Mouse (Mus musculus): ENCODE measurements around the gene Ect2.

Gene Ect2

DNA sequence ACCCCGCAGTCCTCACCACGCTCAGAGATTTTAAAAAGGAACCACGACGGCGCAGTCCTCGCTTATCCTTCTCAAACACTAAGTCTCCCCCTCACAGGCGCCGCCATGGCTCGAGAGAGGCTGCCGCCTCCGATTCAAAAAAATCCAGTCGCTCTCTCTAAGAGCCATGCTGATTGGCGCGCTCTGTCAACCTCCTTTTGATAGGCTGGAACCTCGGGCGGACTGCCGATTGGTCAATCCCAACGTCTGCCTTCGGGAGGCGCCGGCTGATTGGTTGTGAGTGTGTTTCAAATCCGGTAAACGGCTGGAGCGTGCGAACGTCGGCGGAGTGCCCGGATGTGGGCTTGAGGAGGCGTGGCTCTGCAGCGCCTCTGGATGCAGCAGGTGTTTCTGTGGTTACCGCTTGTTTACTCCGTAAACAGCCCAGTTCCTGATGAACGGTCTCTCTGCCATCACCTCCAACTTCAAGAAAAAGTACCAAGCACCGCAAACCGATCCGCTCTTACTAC is at the start of gene Ect2:
Gene Ect2 (minus strand): TSS at position 178 of the 509 bp plus-strand sequence.
- peak; percentile 93 to 94 for DNase-seq

DNA sequence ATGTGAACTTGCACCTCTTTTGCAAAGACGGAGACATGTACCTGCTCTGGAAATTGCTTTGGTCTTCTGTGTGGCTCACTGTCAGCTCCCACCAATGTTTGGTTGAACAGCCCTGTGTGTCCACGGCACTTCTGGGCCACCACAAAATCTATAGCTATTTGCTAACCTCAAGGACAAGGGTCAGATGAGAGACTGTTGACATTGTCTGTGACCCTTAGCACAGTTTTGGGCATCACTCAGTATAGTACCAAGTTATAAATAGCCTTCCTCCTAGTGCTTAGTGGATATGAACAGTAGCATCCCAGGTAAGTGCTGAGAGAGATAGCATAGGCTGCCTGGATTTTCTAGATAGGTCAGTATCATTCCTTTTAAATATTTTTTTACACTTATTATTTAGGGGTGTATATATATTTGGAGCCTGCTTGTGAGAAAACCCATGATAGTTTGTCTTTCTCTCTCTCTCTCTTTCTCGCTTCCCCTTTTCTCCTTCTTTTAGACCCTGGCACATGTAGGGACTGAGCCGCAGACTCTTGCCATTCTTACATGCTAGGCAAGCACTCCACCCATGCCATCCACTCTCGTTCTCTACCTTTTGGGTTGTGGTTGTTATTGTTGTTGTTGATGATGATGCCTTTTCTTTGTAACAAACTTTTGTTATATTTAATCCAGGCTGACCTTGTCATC is 48.2 kb upstream of the Ect2 start:
- no peak for DNase-seq

DNA sequence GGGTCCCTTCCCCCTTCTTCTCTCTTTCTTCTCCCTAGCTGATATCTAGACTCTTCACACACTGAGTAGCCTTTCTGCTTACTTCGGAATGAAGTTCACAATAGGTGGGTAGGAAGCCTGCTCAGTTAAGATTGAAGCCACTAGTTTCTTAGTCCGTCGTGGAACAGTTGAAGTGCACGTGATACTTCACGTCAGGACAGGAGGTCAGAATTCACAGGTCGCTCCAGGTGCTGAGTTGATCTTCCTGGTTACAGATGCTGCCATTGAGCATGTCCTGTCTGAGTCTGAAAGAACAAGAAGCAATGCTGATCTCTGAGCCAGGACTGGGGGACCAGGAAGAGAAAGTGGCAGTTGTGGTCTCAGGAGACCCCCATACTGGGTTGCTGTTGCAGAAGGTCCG is 45.4 kb upstream of the Ect2 start:
- DNase-seq = no peak

DNA sequence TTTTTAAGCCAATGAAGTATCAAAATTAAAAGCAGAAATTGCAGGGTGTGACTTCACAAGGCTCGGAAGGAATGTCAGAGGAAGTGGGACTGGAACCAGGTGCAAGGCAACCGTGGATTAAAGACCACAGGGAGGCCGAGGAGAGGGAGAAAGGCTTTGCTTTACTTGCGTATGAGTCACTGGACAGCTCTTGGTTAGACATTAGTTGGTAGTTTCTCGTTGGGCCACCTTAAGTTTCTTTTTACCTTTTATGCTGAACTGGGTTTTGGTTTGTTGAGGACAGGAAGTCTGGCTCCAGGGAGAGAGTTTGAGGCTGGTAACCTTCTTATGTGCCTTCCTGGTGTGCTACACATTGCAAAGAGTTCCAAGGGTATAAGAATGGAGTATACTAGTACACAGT is 44.1 kb upstream of the Ect2 start:
- no peak for DNase-seq

DNA sequence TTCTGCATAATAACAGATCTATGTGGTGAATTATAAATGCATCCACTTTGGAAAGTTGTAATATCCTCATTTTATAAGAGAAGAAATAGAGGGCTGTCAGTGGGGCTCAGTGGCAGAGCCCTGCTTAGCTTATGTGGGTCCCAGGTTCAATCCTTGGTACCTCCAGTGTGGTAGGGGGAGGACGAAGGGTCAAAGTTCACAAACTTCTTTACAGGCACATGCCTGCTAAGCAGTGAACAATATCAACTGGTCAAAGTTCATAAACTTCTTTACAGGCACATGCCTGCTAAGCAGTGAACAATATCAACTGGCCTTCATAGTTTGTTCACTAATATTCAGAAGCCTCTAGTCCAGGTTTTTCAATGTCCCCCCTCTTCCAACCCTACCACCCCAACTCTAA is 42.9 kb upstream of the Ect2 start:
- no peak for DNase-seq

DNA sequence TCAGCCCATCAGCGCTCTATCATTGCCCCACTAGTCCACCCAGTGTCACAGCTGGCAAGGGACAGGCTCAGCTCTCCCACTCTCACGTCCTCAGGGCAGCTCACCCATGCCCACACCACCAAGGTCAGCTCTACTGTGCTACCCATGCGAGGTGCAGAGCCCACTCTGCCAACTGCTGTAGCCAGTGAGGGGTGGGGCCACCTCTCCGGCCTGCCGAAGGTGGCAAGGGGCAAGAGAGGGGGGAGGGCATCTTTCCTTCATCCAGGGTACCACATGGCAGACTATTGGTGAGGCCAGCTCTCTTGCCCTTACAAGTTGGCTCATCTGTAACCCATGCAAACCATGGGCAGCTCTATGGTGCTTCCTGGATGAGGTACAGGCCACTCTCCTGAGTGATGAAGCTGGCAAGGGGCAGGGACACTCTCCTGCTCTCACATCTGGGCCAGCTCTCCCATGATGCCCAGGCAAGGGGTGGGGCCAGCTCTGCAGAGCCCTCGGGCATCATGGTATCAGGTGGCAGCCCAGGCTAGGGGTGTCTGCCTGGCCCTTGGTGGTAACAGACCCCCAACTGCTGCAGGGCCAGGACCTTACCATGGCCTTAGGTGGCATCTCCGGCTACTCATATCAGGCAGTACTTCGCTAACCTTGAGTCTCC is 42.0 kb upstream of the Ect2 start:
- DNase-seq = no peak

DNA sequence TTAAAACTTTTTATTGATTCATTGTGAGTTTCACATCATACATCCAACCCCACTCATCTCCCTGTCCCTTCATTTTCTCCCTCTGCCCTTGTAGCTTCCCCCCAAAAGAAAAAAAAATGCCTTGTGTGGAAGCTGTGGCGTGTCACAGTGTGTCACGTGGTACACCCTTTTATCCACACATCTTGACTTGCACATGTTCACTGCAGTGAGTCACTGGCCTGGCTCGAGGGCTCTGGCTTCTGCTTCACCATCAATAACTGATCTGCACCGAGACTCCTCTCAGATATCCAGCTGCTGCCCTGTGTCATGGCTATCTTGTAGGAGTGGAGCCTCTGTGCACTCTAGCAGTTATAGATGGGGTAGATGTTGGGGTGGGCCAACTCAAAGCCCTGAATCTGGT is 41.5 kb upstream of the Ect2 start:
- DNase-seq = no peak

DNA sequence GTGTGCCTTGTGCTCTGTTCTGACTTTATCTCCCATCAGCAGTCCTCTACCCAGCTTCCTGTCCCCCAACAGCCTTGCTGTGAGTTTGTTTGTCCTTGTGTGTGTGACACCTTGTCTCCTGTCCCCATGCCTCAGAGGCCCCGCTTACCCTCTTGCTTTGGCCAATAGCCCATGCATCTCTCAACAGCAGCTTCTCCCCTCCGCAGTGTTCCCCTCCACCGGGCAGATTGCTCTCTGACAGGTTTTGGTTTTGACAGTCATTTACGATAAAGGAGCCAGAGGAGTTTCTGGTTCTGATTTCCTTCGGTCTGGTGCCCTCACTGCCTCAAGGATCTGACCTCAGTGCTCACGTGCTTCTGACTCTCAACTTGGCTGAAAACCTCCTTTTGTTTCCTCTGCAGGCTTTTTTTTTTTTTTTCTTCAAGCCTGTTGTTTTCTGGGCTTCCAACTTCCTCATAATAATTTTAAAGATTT is 40.2 kb upstream of the Ect2 start:
- DNase-seq = peak; percentile 27 to 32

DNA sequence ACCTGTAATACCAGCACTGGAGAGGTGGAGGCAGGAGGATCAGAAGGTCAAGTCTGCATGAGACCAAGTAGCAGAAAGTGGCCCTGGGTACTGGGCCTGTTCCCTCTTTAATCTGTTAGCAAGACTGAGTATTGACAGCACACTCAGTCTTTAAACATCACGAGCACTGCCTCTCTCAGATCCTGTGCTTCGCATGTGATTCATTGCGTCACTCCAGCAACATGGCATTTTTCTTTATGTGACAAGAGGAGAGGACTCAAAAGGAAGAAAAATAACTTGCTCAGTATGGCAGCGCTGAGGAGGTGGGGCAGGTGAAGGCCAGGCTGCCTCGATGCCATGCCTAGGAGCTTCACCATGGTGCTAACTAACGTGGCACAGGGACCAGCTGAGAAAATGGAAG is 38.2 kb upstream of the Ect2 start:
- DNase-seq = no peak

DNA sequence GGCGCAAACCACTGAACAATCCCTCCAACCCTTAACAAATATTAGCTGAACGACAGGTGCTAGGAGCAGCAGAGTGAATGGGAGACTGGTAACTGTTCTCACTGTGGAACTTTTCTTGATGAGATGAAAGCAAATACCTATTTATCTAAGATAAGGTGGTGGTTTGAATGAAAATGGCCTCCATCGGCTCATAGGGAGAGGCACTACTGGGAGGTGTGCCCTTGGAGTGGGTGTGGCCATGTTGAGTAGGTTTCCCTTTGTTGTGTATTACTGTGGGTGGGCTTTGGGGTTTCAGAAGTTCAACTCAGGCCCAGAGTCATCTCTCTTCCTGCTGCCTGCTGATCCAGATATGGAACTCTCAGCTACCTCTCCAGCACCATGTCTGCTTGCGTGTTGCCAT is 37.2 kb upstream of the Ect2 start:
- DNase-seq = no peak

DNA sequence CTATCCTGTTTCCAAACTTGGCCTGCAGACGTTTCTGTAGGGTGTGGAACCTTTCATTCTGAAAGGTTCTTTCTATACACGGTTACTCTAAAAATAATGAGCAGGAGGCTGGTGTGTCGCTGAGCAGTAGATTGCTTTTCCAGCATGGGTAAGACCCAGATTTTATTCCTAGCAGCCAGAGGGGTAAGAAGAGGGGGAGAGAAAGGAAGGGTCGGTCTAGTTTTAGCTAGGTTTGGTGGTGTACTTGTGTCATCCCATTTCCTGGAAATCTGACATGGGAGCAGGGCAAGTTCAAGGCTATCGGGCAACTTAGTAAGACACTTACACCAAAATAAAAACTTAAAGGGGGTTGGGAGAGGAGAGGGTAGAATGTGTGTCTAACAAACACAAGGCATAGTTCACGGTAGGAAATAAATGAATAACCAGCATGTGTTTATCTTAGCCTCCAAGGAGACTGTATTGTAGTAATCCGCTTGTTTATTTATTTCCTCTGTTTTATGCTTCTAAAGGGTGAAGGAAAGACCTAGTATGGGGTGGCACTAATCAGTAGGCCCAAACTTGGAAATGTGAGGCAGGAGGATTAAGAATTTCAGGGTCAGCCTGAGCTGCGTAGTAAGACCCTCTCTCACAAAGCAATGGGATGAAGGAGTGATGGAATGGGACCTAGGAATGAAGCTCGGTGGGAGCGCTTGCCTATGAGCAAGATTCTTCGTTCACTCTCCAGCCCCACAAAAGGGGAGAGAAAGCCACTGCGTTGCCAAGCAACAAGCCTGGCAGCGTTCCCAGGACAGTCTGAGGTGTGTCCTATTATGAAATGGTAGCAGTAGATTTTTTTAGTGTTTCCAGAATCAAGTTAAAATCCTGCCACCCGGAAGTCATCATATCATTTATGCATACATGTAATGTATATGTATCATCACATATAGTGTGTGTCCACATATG is 35.9 kb upstream of the Ect2 start:
- no peak for DNase-seq

DNA sequence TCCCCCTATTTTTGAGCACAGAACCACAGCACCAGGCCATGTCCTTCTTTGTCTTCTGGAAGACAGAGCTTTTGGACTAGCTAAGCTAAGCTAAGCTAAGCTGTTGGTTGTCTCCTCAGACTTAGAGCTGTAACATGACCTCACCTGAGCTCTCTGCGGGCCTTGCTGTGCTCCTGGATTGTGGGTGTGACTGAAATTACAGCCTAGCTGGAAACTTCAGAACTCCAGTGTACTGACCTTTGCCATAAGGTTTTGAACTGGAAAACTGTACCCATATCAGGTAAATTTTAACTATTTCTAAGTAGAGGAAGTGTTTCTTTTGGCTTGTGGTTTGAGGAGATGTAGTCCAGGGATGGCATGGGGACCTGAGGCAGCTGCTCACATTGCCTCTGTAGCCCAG is 34.7 kb upstream of the Ect2 start:
- DNase-seq = no peak

DNA sequence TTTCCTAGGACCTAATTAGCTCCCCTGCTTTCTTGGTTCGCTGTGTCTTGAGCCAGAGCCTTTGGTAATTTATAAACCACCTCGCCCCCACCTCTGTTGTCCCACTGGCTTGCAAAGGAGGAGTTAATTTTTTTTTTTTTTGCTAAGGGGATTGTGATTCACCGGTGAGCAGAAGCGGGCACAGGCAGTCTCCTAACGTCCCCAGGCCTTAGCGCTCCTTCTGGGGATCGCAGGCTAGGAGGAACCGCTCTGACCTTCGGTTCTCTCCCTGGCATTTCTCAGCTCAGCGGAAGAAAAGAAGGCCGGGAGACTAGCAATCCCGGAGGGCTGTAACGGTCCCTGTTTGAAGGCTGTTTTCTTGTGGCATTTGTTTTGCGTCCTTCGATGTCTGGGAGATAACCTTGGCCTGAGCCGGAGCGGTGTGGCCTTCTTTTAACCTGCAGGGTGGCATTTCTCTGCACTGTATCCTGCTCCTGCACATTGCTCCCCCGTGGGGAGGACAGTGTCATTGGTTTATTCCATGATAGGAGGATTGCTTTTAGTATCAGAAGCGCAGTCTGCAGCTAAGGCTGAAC is 30.0 kb upstream of the Ect2 start:
- no peak for DNase-seq

DNA sequence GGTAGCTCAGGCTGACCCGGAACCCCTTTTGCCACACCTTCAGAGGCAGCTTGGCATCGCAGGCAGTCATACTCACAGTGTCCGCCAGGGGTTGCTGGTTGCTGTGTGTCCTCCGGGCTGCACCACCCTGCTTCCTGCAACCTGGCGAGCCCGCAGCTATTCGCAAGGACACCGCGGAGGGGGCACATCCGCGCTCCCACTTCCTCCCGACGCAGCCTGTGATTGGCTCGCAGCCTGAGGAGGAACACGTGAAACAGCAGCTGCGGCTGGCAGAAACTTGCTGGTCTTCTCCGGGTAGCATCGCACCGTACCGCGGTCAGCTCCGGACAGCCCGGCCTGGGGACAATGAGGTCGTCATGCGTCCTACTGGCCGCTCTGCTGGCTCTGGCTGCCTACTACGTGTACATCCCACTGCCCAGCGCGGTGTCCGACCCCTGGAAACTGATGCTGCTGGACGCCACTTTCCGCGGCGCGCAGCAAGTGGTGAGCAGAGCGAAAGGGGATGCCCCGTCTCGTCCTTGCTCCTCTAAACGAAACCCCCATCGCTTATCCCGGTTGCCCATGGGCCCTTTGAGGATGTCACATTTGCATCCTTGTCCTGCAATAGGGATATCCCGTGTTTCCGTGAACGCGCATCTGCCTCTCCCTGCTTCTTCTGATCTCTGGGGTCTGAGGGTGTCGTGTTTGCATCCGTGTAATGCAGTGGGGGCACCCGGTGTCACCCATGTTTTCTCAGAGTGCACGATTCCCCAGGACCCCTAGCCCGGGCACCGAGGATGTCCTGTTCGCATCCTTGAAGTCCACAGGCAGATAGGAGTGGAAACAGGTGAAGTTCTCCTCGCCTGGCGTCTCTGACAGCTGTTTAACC is 29.3 kb upstream of the Ect2 start, which contains the start of gene Nceh1:
Gene Nceh1 (plus strand): TSS at position 233 of the 868 bp plus-strand sequence.
- DNase-seq = peak; percentile 90 to 94

DNA sequence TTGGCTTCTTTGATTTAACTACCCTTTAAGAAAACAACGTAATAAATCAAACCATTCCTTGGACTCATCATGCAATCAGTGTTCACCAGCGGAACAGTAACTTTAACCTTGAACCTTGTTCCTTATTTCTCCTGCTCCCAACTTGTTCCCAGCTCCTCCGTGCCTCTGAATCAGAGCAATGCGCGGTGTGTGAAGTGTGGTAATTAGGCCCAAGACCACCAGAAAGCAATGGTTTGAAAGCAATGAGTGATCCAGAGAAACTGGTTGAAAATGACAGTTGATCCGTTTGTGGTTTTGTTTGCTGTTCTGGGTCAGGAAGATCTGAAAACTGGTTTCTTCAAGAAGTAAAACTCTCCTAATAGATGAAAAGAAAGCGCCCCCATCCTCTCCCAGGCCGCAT is 26.0 kb upstream of the Ect2 start:
- DNase-seq = no peak

DNA sequence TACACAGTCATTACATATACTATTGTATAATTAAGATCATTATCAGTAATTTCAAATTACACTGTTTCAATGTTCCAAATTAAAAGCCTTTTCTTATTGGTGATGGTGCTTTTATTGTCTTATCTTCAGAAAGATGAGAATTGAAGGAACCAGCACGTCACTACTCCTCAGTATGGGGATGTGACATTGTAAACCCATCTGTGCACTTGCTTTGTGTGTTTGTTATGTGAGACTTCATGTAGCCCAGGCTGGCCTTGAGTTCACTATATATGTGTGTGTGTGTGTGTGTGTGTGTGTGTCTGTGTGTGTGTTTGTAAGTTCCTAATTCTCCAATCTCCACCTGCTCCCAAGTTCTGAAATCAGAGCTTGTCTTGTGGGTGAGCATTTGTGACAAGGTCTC is 16.6 kb upstream of the Ect2 start:
- no peak for DNase-seq

DNA sequence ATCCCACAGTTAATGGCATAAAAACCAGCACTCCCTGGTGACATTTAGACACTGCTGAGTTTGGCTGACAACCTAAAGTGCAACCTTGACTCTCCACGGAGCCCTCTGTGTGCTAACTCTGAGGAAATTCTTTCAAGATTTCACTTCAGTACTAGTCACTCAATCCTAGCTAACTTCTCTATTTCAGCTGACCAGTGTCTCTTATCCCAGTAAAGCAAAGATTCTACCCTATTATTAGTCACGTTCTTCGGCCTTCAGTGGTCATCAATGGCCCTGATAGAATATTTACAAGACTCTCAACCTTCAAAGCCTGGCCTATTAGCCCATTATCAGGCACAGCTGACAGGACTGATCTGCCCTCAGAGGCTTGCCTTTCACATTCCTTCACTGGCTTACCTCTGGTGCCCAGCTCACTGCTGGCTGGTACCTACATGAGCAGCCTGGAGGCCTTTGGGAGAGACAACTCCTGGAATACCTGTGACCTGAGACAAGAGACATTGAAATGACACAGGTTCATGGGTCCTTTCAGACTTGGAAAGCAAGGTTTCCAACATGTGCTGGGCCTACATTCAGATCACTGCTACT is 11.9 kb upstream of the Ect2 start:
- no peak for DNase-seq

DNA sequence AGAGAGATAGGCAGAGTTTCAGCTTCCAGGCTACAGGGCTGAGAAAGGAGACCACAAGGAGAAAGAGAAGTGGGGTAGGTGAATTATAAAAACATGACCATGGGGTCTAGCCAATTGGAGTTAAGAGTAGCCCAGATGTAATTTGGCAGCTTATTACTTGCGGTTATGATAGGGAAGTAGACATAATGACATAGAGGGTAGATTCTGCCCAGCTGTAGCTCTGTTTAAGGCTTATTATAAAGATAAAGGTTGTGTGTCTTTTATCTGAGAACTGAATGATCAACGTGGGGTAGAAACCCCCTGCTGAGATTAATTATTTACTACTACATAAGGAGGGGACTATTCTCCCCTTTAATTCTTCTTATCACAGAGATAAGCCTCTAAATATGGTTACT is 8.7 kb upstream of the Ect2 start:
- DNase-seq = no peak

DNA sequence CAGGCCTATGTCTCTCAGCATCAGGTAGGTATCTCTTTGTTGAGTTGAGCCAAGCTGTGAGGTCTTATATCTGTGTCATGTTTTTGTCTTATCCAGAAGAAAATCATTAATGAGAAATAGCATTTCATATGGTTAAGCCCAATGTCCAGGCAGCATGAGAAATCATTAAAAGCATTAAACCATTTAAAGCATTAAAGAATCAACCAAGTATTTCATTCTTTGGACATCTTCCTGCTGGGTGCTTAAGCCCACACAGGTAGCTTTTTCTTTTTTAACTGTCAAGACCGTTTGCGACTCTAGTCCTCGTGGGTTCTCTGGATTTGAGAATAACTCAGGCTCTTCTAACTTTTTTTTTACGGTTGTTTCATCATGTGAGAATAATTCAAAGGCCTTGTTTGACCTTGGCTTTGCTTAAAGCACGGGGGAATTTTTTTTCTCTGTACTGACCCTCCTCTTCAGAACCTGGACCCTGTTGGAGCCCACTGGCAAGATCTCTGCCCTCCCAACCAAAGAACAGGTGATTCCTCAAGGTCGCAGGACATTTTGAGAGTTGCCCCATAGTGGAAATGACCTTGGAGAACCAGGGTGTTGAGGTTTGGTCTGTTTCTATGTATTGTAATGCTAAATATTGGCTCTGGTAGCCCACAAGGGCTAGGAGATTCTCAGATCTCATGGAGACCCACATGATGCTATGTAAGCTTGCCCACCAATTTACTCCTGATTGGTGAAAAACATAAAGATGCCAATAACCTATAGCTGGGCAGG is 8.1 kb upstream of the Ect2 start:
- no peak for DNase-seq

DNA sequence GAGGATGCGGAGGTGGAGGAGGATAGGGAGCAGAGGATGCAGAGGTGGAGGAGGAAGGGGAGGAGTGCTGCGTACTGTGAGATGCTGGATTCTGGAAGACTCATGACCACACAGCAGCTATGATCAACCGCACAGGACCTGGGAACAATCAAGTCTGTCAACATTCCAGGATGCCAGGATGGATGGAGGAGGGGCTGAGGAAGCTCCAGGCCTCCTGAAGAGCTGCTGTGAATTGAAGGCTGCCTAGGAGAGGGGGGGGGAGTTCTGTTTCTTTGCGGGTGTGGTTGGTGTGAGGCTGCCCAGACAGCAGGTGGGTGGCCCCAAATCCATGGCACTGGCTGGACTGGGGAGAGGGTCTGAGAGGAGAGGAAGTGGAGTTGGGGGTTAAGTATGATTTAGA is 5.2 kb upstream of the Ect2 start:
- DNase-seq = no peak

DNA sequence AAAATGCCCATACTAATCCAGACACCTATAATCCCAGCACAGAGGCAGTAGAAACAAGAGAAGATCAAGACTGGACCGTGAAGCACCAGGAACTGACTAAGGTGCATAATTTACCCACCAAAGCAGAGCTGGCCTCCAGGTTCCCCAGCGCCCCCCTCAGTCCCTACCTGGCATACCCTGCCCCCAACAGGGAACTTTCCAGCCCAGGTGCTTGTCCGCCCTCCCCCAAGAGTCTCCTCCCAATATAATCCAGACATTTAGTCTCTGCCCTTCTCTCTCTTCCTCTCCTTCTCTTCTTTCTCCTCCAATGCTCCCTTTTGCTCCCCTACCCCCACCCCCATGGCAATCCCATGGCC is 2.9 kb upstream of the Ect2 start:
- DNase-seq = no peak

Data from spleen, adult 18-20 months (tissue).